Mouse (Mus musculus) embryonic stem cell, embryonic (primary cell): ENCODE results near the gene Rassf3.

Source experiments
- CTCF ChIA-PET, 4 experiments: fragments of 300-600 bp in 2 of 4; fragments of 350-600 bp in 2 of 4; sonication (Branson Sonifier 250); formaldehyde crosslinking; loops; one replicate each; lab custom pipeline; 2022; ENCODE audit warnings: inconsistent platforms in 2 of 4; lab: Charles Lee
- POLR2A ChIA-PET, 4 experiments: fragments of 300-600 bp in 2 of 4; fragments of 350-600 bp in 2 of 4; sonication (Branson Sonifier 250); formaldehyde crosslinking; loops; one replicate each; lab custom pipeline; 2022; ENCODE audit warnings: antibody characterized with exemption in 4 of 4, inconsistent platforms in 1 of 4; lab: Charles Lee

Gene Rassf3

GRCm38 (mm10) chr10:121476190-121476967, at the start of gene Rassf3:
TSS of gene Rassf3 (minus strand) at chr10:121476347.
- ChIA-PET POLR2A (interaction anchor here (0.6 to 3.8 kb wide), 34 partner anchors 9 to 621 kb away, joined by 3 to 35 read pairs (median 4); partner anchors contain the start of genes Gns (in 1 of the 4) and Rxylt1 (in 1 of the 4)), CTCF (interaction anchor here in 3 of 4 experiments (0.6 to 1.7 kb wide), 9 partner anchors 9 to 80 kb away, joined by 3 to 8 read pairs (median 5); no protein-coding TSS in a partner anchor)

- ChIA-PET CTCF (interaction anchor here in 3 of 4 experiments (0.7 to 1.7 kb wide), 4 partner anchors 12 to 96 kb away, joined by 3 to 7 read pairs (median 5); no protein-coding TSS in a partner anchor), POLR2A (interaction anchor here in 2 of 4 experiments (0.6 to 2.6 kb wide), 11 partner anchors 10 to 1426 kb away, joined by 3 to 7 read pairs (median 3); partner anchors contain the start of gene Rassf3 (in 1 of the 2))
These were observed 44.9 kb upstream of the Rassf3 start for GRCm38 (mm10) chr10:121520923-121521585.

- CTCF ChIA-PET: interaction anchor here in 1 of 4 experiments (0.8 kb wide), 1 partner anchor 867 kb away, joined by 4 read pairs; no protein-coding TSS in a partner anchor
- POLR2A ChIA-PET: interaction anchor here in 1 of 4 experiments (1.2 to 2.6 kb wide), 2 partner anchors 9 to 110 kb away, joined by 3 to 7 read pairs; no protein-coding TSS in a partner anchor
These were observed 43.6 kb upstream of the Rassf3 start for GRCm38 (mm10) chr10:121519710-121520109.

- CTCF ChIA-PET: interaction anchor here in 3 of 4 experiments (0.6 to 1.6 kb wide), 5 partner anchors 15 to 578 kb away, joined by 3 to 6 read pairs (median 4); no protein-coding TSS in a partner anchor
- POLR2A ChIA-PET: no interaction called here
These were observed 40.0 kb upstream of the Rassf3 start for GRCm38 (mm10) chr10:121516008-121516600.

GRCm38 (mm10) chr10:121509751-121510643, 33.9 kb upstream of the Rassf3 start:
- CTCF ChIA-PET: interaction anchor here in 3 of 4 experiments (0.6 to 1.4 kb wide), 3 partner anchors 23 to 485 kb away, joined by 3 to 4 read pairs (median 3); no protein-coding TSS in a partner anchor
- POLR2A ChIA-PET: interaction anchor here in 3 of 4 experiments (0.6 to 2.4 kb wide), 8 partner anchors 8 to 119 kb away, joined by 3 to 7 read pairs (median 3); partner anchors contain the start of gene Rassf3 (in 1 of the 3)

GRCm38 (mm10) chr10:121507755-121508544, 31.8 kb upstream of the Rassf3 start:
- CTCF ChIA-PET: interaction anchor here in 3 of 4 experiments (0.7 to 1.3 kb wide), 9 partner anchors 10 to 1313 kb away, joined by 3 to 8 read pairs (median 4); partner anchors contain the start of gene Rassf3 (in 1 of the 3)
- POLR2A ChIA-PET: interaction anchor here in 3 of 4 experiments (0.5 to 1.8 kb wide), 14 partner anchors 10 to 142 kb away, joined by 3 to 16 read pairs (median 4); partner anchors contain the start of genes Rassf3 (in 3 of the 3) and D930020B18Rik (in 1 of the 3)

GRCm38 (mm10) chr10:121506731-121507583, 30.8 kb upstream of the Rassf3 start:
- CTCF ChIA-PET: interaction anchor here in 3 of 4 experiments (0.6 to 1.3 kb wide), 9 partner anchors 9 to 103 kb away, joined by 3 to 8 read pairs (median 4); partner anchors contain the start of gene Rassf3 (in 1 of the 3)
- POLR2A ChIA-PET: interaction anchor here in 3 of 4 experiments (0.5 to 2.2 kb wide), 20 partner anchors 9 to 141 kb away, joined by 3 to 16 read pairs (median 4); partner anchors contain the start of gene Rassf3 (in 3 of the 3)

GRCm38 (mm10) chr10:121505929-121506328, 29.8 kb upstream of the Rassf3 start:
- ChIA-PET POLR2A (interaction anchor here (0.6 to 2.2 kb wide), 11 partner anchors 8 to 102 kb away, joined by 3 to 9 read pairs (median 3); partner anchors contain the start of gene Rassf3 (in 1 of the 4)), CTCF (interaction anchor here in 1 of 4 experiments (0.7 to 1.0 kb wide), 2 partner anchors 27 to 175 kb away, joined by 3 to 5 read pairs; no protein-coding TSS in a partner anchor)

GRCm38 (mm10) chr10:121504973-121505911, 29.1 kb upstream of the Rassf3 start:
- ChIA-PET POLR2A (interaction anchor here (0.6 to 2.2 kb wide), 19 partner anchors 9 to 121 kb away, joined by 3 to 9 read pairs (median 3); partner anchors contain the start of gene Rassf3 (in 2 of the 4)), CTCF (interaction anchor here in 1 of 4 experiments (0.7 to 1.1 kb wide), 3 partner anchors 28 to 471 kb away, joined by 3 to 5 read pairs (median 4); partner anchors contain the start of gene Wif1)

GRCm38 (mm10) chr10:121501160-121501559, 25.0 kb upstream of the Rassf3 start:
- POLR2A ChIA-PET: interaction anchor here in 3 of 4 experiments (0.6 to 5.0 kb wide), 13 partner anchors 8 to 238 kb away, joined by 3 to 35 read pairs (median 5); partner anchors contain the start of genes Rassf3 (in 2 of the 3) and BC048403 (in 1 of the 3)
- CTCF ChIA-PET: interaction anchor here in 3 of 4 experiments (0.5 to 2.0 kb wide), 9 partner anchors 12 to 1860 kb away, joined by 3 to 5 read pairs (median 4); partner anchors contain the start of gene Rassf3 (in 1 of the 3)

- POLR2A ChIA-PET: interaction anchor here in 3 of 4 experiments (0.6 to 5.0 kb wide), 11 partner anchors 10 to 71 kb away, joined by 3 to 35 read pairs (median 3); partner anchors contain the start of gene Rassf3 (in 2 of the 3)
- CTCF ChIA-PET: interaction anchor here in 3 of 4 experiments (0.7 to 1.1 kb wide), 4 partner anchors 11 to 535 kb away, joined by 3 to 11 read pairs (median 4); no protein-coding TSS in a partner anchor
These were observed 23.9 kb upstream of the Rassf3 start for GRCm38 (mm10) chr10:121500034-121500433.

- POLR2A ChIA-PET: interaction anchor here in 3 of 4 experiments (0.5 to 5.0 kb wide), 5 partner anchors 23 to 371 kb away, joined by 3 to 35 read pairs (median 3); partner anchors contain the start of gene Rassf3 (in 2 of the 3)
- CTCF ChIA-PET: interaction anchor here in 1 of 4 experiments (1.0 to 1.4 kb wide), 2 partner anchors 23 to 34 kb away, joined by 5 to 6 read pairs; partner anchors contain the start of gene Rassf3
These were observed 22.9 kb upstream of the Rassf3 start for GRCm38 (mm10) chr10:121499063-121499462.

GRCm38 (mm10) chr10:121498481-121498904, 22.3 kb upstream of the Rassf3 start:
- ChIA-PET POLR2A (interaction anchor here (0.6 to 5.0 kb wide), 9 partner anchors 9 to 267 kb away, joined by 3 to 35 read pairs (median 3); partner anchors contain the start of gene Rassf3 (in 2 of the 4)), CTCF (interaction anchor here in 2 of 4 experiments (1.0 to 1.6 kb wide), 5 partner anchors 9 to 34 kb away, joined by 3 to 7 read pairs (median 6); partner anchors contain the start of gene Rassf3 (in 1 of the 2))
